Mouse (Mus musculus) myocyte (in vitro differentiated cells): ENCODE measurements around the gene Ldlrad3. TPM values are rescaled to one million over a fixed set of nuclear protein-coding genes. Genes with fewer than 3 reads are reported as not detected.

Source experiments
- H3K27me3 ChIP-seq: one replicate; pipeline ENCODE4 v1.6.1; 2011; ENCODE audit not compliant: control insufficient read depth, insufficient read depth, insufficient read length
- H3K36me3 ChIP-seq: one replicate; pipeline ENCODE4 v1.6.1; 2011; ENCODE audit not compliant: control insufficient read depth, insufficient read depth
- H3K4me2 ChIP-seq: one replicate; pipeline ENCODE4 v1.6.1; 2011; ENCODE audit warnings: low read depth, control low read depth
- H3K4me3 ChIP-seq: one replicate; pipeline ENCODE4 v1.5.1; 2011; ENCODE audit warnings: mild to moderate bottlenecking, control low read depth, moderate library complexity
- H3K79me2 ChIP-seq: one replicate; pipeline ENCODE4 v1.6.1; 2011; ENCODE audit not compliant: control insufficient read depth, insufficient read depth
- H3ac ChIP-seq: one replicate; pipeline ENCODE4 v1.6.1; 2011; ENCODE audit not compliant: control insufficient read depth, insufficient read length
- CEBPB ChIP-seq: IDR thresholded peaks from 2 replicates; pipeline ENCODE4 v1.6.1; 2011; ENCODE audit warnings: mild to moderate bottlenecking, moderate library complexity; ENCODE audit not compliant: poor library complexity, insufficient read depth, severe bottlenecking
- E2F4 ChIP-seq: IDR thresholded peaks from one replicate; pipeline ENCODE4 v1.6.1; 2011; ENCODE audit warnings: mild to moderate bottlenecking, control low read depth, moderate library complexity; ENCODE audit not compliant: insufficient read depth
- MAX ChIP-seq: IDR thresholded peaks from one replicate; pipeline ENCODE4 v1.6.1; 2011; ENCODE audit warnings: low read depth, mild to moderate bottlenecking, control low read depth
- MYOD1 ChIP-seq, 3 experiments: IDR thresholded peaks; one replicate each; pipeline ENCODE4 v1.6.1; 2011; ENCODE audit warnings: control low read depth in 2 of 3, low read depth in 2 of 3, mild to moderate bottlenecking in 2 of 3, moderate library complexity in 1 of 3; ENCODE audit not compliant: insufficient read length in 2 of 3, control insufficient read depth in 1 of 3
- MYOG ChIP-seq, 3 experiments: IDR thresholded peaks; one replicate each; pipeline ENCODE4 v1.6.1; 2011; ENCODE audit warnings: control low read depth in 2 of 3, low read depth in 2 of 3, mild to moderate bottlenecking in 2 of 3; ENCODE audit not compliant: insufficient read length in 2 of 3, control insufficient read depth in 1 of 3, insufficient read depth in 1 of 3
- POLR2A ChIP-seq: IDR thresholded peaks from one replicate; pipeline ENCODE4 v1.6.1; 2011; ENCODE audit warnings: low read depth, mild to moderate bottlenecking, control low read depth, moderate library complexity; ENCODE audit not compliant: insufficient read length
- POLR2AphosphoS2 ChIP-seq: IDR thresholded peaks from one replicate; pipeline ENCODE4 v1.6.1; 2011; ENCODE audit warnings: low read depth, control low read depth; ENCODE audit not compliant: insufficient read length
- REST ChIP-seq: IDR thresholded peaks from one replicate; pipeline ENCODE4 v1.6.1; 2011; ENCODE audit warnings: mild to moderate bottlenecking, control low read depth, moderate library complexity; ENCODE audit not compliant: insufficient read depth, insufficient read length
- SRF ChIP-seq: IDR thresholded peaks from one replicate; pipeline ENCODE4 v1.6.1; 2011; ENCODE audit warnings: low read depth; ENCODE audit not compliant: control insufficient read depth, insufficient read length
- TCF12 ChIP-seq: IDR thresholded peaks from one replicate; pipeline ENCODE4 v1.6.1; 2011; ENCODE audit warnings: mild to moderate bottlenecking, control low read depth; ENCODE audit not compliant: poor library complexity, insufficient read depth, severe bottlenecking
- TCF3 ChIP-seq: IDR thresholded peaks from one replicate; pipeline ENCODE4 v1.6.1; 2011; ENCODE audit warnings: low read depth, control low read depth; ENCODE audit not compliant: insufficient read length
- USF1 ChIP-seq: IDR thresholded peaks from one replicate; pipeline ENCODE4 v1.6.1; 2011; ENCODE audit warnings: low read depth, mild to moderate bottlenecking, control low read depth, moderate library complexity
- polyA plus RNA-seq: library from polyadenylated mRNA; unstranded; fragments of >200 nt; fragmentation: generic; extraction: Trizol; gene quantifications from one replicate; pipeline ENCODE4 v1.2.1, GENCODE M21; 2012; ENCODE audit warnings: missing spikeins

Gene Ldlrad3
- polyA plus RNA-seq, 1 experiment: 32.1 TPM

- Histone ChIP-seq H3K4me3 (no peak overlapping the region), H3K36me3 (no peaks in the 10 kb centered on the region), H3ac (no peak overlapping the region), H3K4me2 (no peak overlapping the region), H3K27me3 (no peaks in the 10 kb centered on the region), H3K79me2 (peaks cover 3% of the 10 kb centered on the region)
- TF ChIP-seq MAX: no peak
- TF ChIP-seq POLR2A: no peak
- TF ChIP-seq TCF12: no peak
- TF ChIP-seq E2F4: no peak
- TF ChIP-seq USF1: no peak
- TF ChIP-seq TCF3: no peak
- no peak for TF ChIP-seq POLR2AphosphoS2
- no peak for TF ChIP-seq REST
- TF ChIP-seq SRF: no peak
- TF ChIP-seq MYOD1 (IDR thresholded peaks at IDR 0.05; ENCODE audit: control insufficient read depth in 1 of 3, insufficient read length in 2 of 3, low read depth in 2 of 3): no peak
- TF ChIP-seq CEBPB: no peak
- TF ChIP-seq MYOG (IDR thresholded peaks at IDR 0.05; ENCODE audit: control insufficient read depth in 1 of 3, insufficient read depth in 1 of 3, insufficient read length in 2 of 3, low read depth in 2 of 3): no peak
Observed at GRCm38 (mm10) chr2:102099702-102100450, 86.3 kb downstream of the Ldlrad3 start.

DNA sequence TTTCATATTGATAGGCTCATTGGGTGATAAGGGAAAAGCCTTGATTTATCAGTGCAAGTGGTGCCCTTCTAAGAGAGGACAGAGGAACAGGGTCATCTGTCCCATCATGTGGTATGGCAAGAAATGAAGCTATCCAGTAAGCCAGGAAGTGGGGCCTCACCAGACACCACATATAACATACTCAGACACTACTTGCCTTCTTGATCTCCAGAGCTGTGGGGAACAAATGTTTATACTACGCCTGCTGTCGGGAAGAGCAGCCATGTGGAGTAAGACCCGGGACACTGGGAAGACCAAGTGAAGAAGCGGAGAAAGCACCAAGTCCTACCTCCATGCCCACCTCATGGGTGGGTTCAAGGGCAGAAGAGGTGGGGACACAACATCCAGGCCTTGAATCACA lies 86.9 kb downstream of the Ldlrad3 start:
- H3K4me3 ChIP-seq: no peak overlapping the region
- H3ac ChIP-seq: no peak overlapping the region

GRCm38 (mm10) chr2:102094773-102095172 lies 91.4 kb downstream of the Ldlrad3 start:
- Histone ChIP-seq H3K4me2 (no peak overlapping the region), H3K4me3 (no peak overlapping the region), H3ac (no peak overlapping the region), H3K79me2 (no peaks in the 10 kb centered on the region), H3K36me3 (no peaks in the 10 kb centered on the region), H3K27me3 (no peaks in the 10 kb centered on the region)
- TF ChIP-seq SRF (no peak), REST (no peak), POLR2AphosphoS2 (no peak), MYOG (IDR thresholded peaks at IDR 0.05; ENCODE audit: control insufficient read depth in 1 of 3, insufficient read depth in 1 of 3, insufficient read length in 2 of 3, low read depth in 2 of 3) (no peak), MYOD1 (IDR thresholded peaks at IDR 0.05; ENCODE audit: control insufficient read depth in 1 of 3, insufficient read length in 2 of 3, low read depth in 2 of 3) (no peak), TCF12 (no peak), MAX (no peak), TCF3 (no peak), E2F4 (no peak), POLR2A (no peak), CEBPB (no peak), USF1 (no peak)

More for the DNA sequence above, 86.9 kb downstream of the Ldlrad3 start:
- Histone ChIP-seq H3K4me2 (no peak overlapping the region), H3K79me2 (no peaks in the 10 kb centered on the region), H3K27me3 (no peaks in the 10 kb centered on the region), H3K36me3 (no peaks in the 10 kb centered on the region)
- TF ChIP-seq E2F4: no peak

- H3K79me2 ChIP-seq: no peaks in the 10 kb centered on the region
- no peak overlapping the region for H3K4me3 ChIP-seq
- H3K27me3 ChIP-seq: no peaks in the 10 kb centered on the region
- H3K36me3 ChIP-seq: no peaks in the 10 kb centered on the region
- no peak overlapping the region for H3ac ChIP-seq
- no peak overlapping the region for H3K4me2 ChIP-seq
- TF ChIP-seq TCF12: no peak
- TF ChIP-seq MYOG (IDR thresholded peaks at IDR 0.05; ENCODE audit: control insufficient read depth in 1 of 3, insufficient read depth in 1 of 3, insufficient read length in 2 of 3, low read depth in 2 of 3): no peak
- no peak for TF ChIP-seq MAX
- TF ChIP-seq MYOD1 (IDR thresholded peaks at IDR 0.05; ENCODE audit: control insufficient read depth in 1 of 3, insufficient read length in 2 of 3, low read depth in 2 of 3): no peak
- no peak for TF ChIP-seq POLR2AphosphoS2
- no peak for TF ChIP-seq E2F4
- no peak for TF ChIP-seq REST
- TF ChIP-seq SRF: no peak
- TF ChIP-seq POLR2A: no peak
- TF ChIP-seq TCF3: no peak
- TF ChIP-seq CEBPB: no peak
- TF ChIP-seq USF1: no peak
Observed at GRCm38 (mm10) chr2:102094281-102094680, 91.9 kb downstream of the Ldlrad3 start.

GRCm38 (mm10) chr2:102092579-102092978 lies 93.6 kb downstream of the Ldlrad3 start:
- no peaks in the 10 kb centered on the region for H3K36me3 ChIP-seq
- no peak overlapping the region for H3ac ChIP-seq
- H3K4me2 ChIP-seq: no peak overlapping the region
- no peaks in the 10 kb centered on the region for H3K27me3 ChIP-seq
- no peaks in the 10 kb centered on the region for H3K79me2 ChIP-seq
- H3K4me3 ChIP-seq: no peak overlapping the region
- TF ChIP-seq POLR2A: no peak
- no peak for TF ChIP-seq REST
- TF ChIP-seq SRF: no peak
- no peak for TF ChIP-seq MAX
- no peak for TF ChIP-seq POLR2AphosphoS2
- no peak for TF ChIP-seq TCF12
- TF ChIP-seq USF1: no peak
- no peak for TF ChIP-seq TCF3
- TF ChIP-seq MYOD1 (IDR thresholded peaks at IDR 0.05; ENCODE audit: control insufficient read depth in 1 of 3, insufficient read length in 2 of 3, low read depth in 2 of 3): no peak
- no peak for TF ChIP-seq E2F4
- no peak for TF ChIP-seq CEBPB
- no peak for TF ChIP-seq MYOG (IDR thresholded peaks at IDR 0.05; ENCODE audit: control insufficient read depth in 1 of 3, insufficient read depth in 1 of 3, insufficient read length in 2 of 3, low read depth in 2 of 3)
